Comparison of ENCODE assay signal across 8 mouse cellular contexts in genomic region chr16:64851563-64852362, GRCm38 (mm10). TPM values are rescaled to one million over a fixed set of nuclear protein-coding genes. Genes with fewer than 3 reads are reported as not detected.
DNase-seq lines count a peak whose midpoint lies in the region; ATAC-seq and TF ChIP-seq lines count a peak whose summit lies in the region.

Gene Zfp654, minus strand, starts transcription at chr16:64851652.
Gene Cggbp1, plus strand, starts transcription at chr16:64851996.

- in situ Hi-C loops in Patski (cut with MboI; ENCODE audit: low pct_unique_long_range_greater_than_20kb): loop anchor here (25.0 kb wide), 1 partner anchor 961 kb away; the partner anchor contains the start of gene Vgll3

- H3K27ac ChIP-seq in hindbrain, embryonic 13.5 days: peak within 1 kb of the TSS; percentile 98

- peak; percentile 95 for DNase-seq in Patski (ENCODE audit: low read depth, low spot score)
- DNase-seq in cerebellum, postnatal 14 days: peak; percentile 99
- DNase-seq in frontal cortex, postnatal 14 days (ENCODE audit: low spot score in 2 of 2): peak; percentile 99 to 100
- peak; percentile 96 to 98 for DNase-seq in layer of hippocampus, postnatal 25 days (ENCODE audit: extremely low spot score in 1 of 2, low spot score in 1 of 2)
- peak; percentile 100 for DNase-seq in lung, postnatal 25 days (ENCODE audit: low spot score)
- DNase-seq in retina, embryonic 14.5 days (ENCODE audit: low spot score): peak; percentile 99
- peak; percentile 99 for DNase-seq in thymus, postnatal 4 days

- POLR2A ChIA-PET in Patski (lab: Charles Lee): interaction anchor here (0.8 to 1.4 kb wide), 5 partner anchors 12 to 81 kb away, joined by 3 to 6 read pairs (median 4); partner anchors contain the start of gene 4930453N24Rik

- H3K9ac ChIP-seq in hindbrain, embryonic 13.5 days: peak within 1 kb of the TSS; percentile 93

- under 1% methylated on average over 67 of the region's 85 CpGs for WGBS in hindbrain, embryonic 13.5 days

- peaks cover 26% of the 10 kb centered on the region for H3K4me1 ChIP-seq in hindbrain, embryonic 13.5 days (replicated peaks)

- H3K36me3 ChIP-seq in hindbrain, embryonic 13.5 days: peaks cover 15% of the 10 kb centered on the region

- TF ChIP-seq CTCF in Patski (IDR thresholded peaks at IDR 0.05): no peak

- H3K4me2 ChIP-seq in hindbrain, embryonic 13.5 days: peak within 1 kb of the TSS; percentile 89

- CTCF ChIA-PET in Patski (lab: Charles Lee): no interaction called here

- no peaks in the 10 kb centered on the region for H3K9me3 ChIP-seq in hindbrain, embryonic 13.5 days

- H3K27me3 ChIP-seq in Patski: no peaks in the 10 kb centered on the region
- no peaks in the 10 kb centered on the region for H3K27me3 ChIP-seq in hindbrain, embryonic 13.5 days

- peak; percentile 100 for ATAC-seq in Patski
- ATAC-seq in hindbrain, embryonic 13.5 days (ENCODE audit: low FRiP score): peak; percentile 100

- peak within 1 kb of the TSS; percentile 92 for H3K4me3 ChIP-seq in hindbrain, embryonic 13.5 days

RNA-seq across cellular contexts. Expression of gene Zfp654, which starts in this region (rescaled TPM):
- 9.9 TPM for polyA plus RNA-seq in Patski (2021)
- 6.1 and 6.7 TPM in 2 replicates for polyA plus RNA-seq in hindbrain, embryonic 13.5 days (2015; fragmentation: Nextera tagmentation; extraction: Ambion mirVana)
- 10 to 100 TPM; 14.6 to 15.3 TPM for total RNA-seq in layer of hippocampus, postnatal 25 days (2021)

RNA-seq across cellular contexts. Expression of gene Cggbp1, which starts in this region (rescaled TPM):
- polyA plus RNA-seq in Patski (2021): 55.2 TPM
- polyA plus RNA-seq in hindbrain, embryonic 13.5 days (2015; fragmentation: Nextera tagmentation; extraction: Ambion mirVana): 68.2 and 72.9 TPM in 2 replicates
- total RNA-seq in layer of hippocampus, postnatal 25 days (2021): 10 to 100 TPM; 53.8 to 57.8 TPM

Comparison
In these comparisons a context has a peak if more than half of its experiments do, and no peak if none do; other contexts are left out.
1. Peak in every context shown above with its lines: DNase-seq, ATAC-seq, H3K4me3 ChIP-seq and H3K27ac ChIP-seq.